Mouse (Mus musculus): ENCODE data around the gene Ang4. TPM values are rescaled to one million over a fixed set of nuclear protein-coding genes. Genes with fewer than 3 reads are reported as not detected.

The Ang4 gene
- 46.7 and 466 TPM in 2 replicates for polyA plus RNA-seq (2012; rRNA removed)

- H3K4me3 ChIP-seq (ENCODE audit: low read depth, low read length) = no peak within 1 kb of the TSS
- H3K4me1 ChIP-seq (ENCODE audit: control insufficient read depth, insufficient read depth, insufficient read length, low read length) = no peaks in the 10 kb centered on the region
- no peaks in the 10 kb centered on the region for H3K27me3 ChIP-seq (ENCODE audit: control insufficient read depth, insufficient read depth, low read length)
- TF ChIP-seq CTCF (IDR thresholded peaks at IDR 0.05; ENCODE audit: extremely low read depth, insufficient read length, insufficient replicate concordance, low read depth, low read length) (no peak), POLR2A (IDR thresholded peaks at IDR 0.05; ENCODE audit: low read depth, low read length) (no peak)
- H3K27ac ChIP-seq (ENCODE audit: insufficient read depth, low read depth, low read length) = no peak within 1 kb of the TSS
- no peaks in the 10 kb centered on the region for H3K36me3 ChIP-seq (ENCODE audit: control insufficient read depth, insufficient read depth, low read length)
- 53% methylated on average over 5 of the region's 5 CpGs for WGBS
Measured at GRCm38 (mm10) chr14:51773490-51773889, at the start of gene Ang4. Ang4 (minus strand) TSS chr14:51773590.

GRCm38 (mm10) chr14:51799746-51800145, 26.4 kb upstream of the Ang4 start, which contains the start of gene AY358078:
AY358078 (plus strand) TSS chr14:51800046.
- TF ChIP-seq POLR2A (IDR thresholded peaks at IDR 0.05; ENCODE audit: low read depth, low read length) = no peak
- no peak for TF ChIP-seq CTCF (IDR thresholded peaks at IDR 0.05; ENCODE audit: extremely low read depth, insufficient read length, insufficient replicate concordance, low read depth, low read length)
- no peak within 1 kb of the TSS for H3K27ac ChIP-seq (ENCODE audit: insufficient read depth, low read depth, low read length)
- H3K27me3 ChIP-seq (ENCODE audit: control insufficient read depth, insufficient read depth, low read length) = no peaks in the 10 kb centered on the region
- WGBS = 89% methylated on average over 2 of the region's 2 CpGs
- no peaks in the 10 kb centered on the region for H3K4me1 ChIP-seq (ENCODE audit: control insufficient read depth, insufficient read depth, insufficient read length, low read length)
- H3K4me3 ChIP-seq (ENCODE audit: low read depth, low read length) = no peak within 1 kb of the TSS
- no peaks in the 10 kb centered on the region for H3K36me3 ChIP-seq (ENCODE audit: control insufficient read depth, insufficient read depth, low read length)

DNA sequence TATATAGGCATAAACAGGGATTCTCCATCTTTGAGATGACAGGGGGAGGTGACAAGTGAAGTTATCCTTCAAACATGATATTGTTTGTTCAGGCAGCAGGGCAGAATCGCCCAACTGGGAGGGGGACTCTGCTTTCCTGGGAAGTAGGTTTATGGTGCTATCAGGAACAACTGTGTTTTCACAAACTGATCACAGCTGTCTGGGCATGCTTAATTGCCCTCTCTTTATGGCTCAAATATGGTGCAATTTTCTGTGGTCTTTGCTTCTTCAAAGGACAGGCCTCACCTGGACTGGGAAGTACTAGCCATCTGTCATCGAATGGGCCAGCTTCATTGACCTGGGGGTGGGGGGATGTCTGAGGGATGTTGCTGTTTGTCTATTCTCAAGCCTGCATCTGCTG, 20.7 kb upstream of the Ang4 start:
- no peaks in the 10 kb centered on the region for H3K27me3 ChIP-seq (ENCODE audit: control insufficient read depth, insufficient read depth, low read length)
- H3K4me3 ChIP-seq (ENCODE audit: low read depth, low read length) = no peak overlapping the region
- no peaks in the 10 kb centered on the region for H3K36me3 ChIP-seq (ENCODE audit: control insufficient read depth, insufficient read depth, low read length)
- no peak overlapping the region for H3K27ac ChIP-seq (ENCODE audit: insufficient read depth, low read depth, low read length)
- 14% methylated on average over 2 of the region's 2 CpGs for WGBS
- TF ChIP-seq CTCF (IDR thresholded peaks at IDR 0.05; ENCODE audit: extremely low read depth, insufficient read length, insufficient replicate concordance, low read depth, low read length) = no peak
- TF ChIP-seq POLR2A (IDR thresholded peaks at IDR 0.05; ENCODE audit: low read depth, low read length) = no peak
- H3K4me1 ChIP-seq (ENCODE audit: control insufficient read depth, insufficient read depth, insufficient read length, low read length) = peaks cover 1% of the 10 kb centered on the region; the same call in 1 of the 2 replicates

GRCm38 (mm10) chr14:51789196-51789595, 15.8 kb upstream of the Ang4 start:
- no peak overlapping the region for H3K27ac ChIP-seq (ENCODE audit: insufficient read depth, low read depth, low read length)
- H3K27me3 ChIP-seq (ENCODE audit: control insufficient read depth, insufficient read depth, low read length) = no peaks in the 10 kb centered on the region
- no peak for TF ChIP-seq CTCF (IDR thresholded peaks at IDR 0.05; ENCODE audit: extremely low read depth, insufficient read length, insufficient replicate concordance, low read depth, low read length)
- no peak for TF ChIP-seq POLR2A (IDR thresholded peaks at IDR 0.05; ENCODE audit: low read depth, low read length)
- no peak overlapping the region for H3K4me3 ChIP-seq (ENCODE audit: low read depth, low read length)
- H3K36me3 ChIP-seq (ENCODE audit: control insufficient read depth, insufficient read depth, low read length) = no peaks in the 10 kb centered on the region
- 85% methylated on average over 2 of the region's 2 CpGs for WGBS
- H3K4me1 ChIP-seq (ENCODE audit: control insufficient read depth, insufficient read depth, insufficient read length, low read length) = peaks cover 1% of the 10 kb centered on the region; the same call in 1 of the 2 replicates

DNA sequence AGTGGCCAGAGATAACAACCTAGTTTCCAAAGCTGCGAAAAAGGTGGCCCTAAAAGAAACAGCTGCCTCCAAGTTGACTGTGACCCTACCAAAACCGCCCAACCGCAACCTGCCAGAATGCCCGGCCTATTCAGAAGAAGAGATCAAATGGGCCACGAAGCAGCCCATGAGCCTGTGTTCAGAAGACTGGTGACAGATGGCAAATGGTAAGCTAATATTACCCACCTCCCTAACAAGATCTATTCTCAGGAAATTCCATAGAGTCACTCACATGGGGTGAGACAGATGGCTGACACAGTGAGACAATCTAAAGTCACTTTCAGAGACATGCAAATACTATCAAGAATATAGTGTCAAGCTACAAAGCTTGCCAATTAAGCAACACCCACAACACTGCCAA, 13.7 kb upstream of the Ang4 start:
- Histone ChIP-seq H3K4me1 (ENCODE audit: control insufficient read depth, insufficient read depth, insufficient read length, low read length) (no peaks in the 10 kb centered on the region), H3K36me3 (ENCODE audit: control insufficient read depth, insufficient read depth, low read length) (no peaks in the 10 kb centered on the region), H3K27ac (ENCODE audit: insufficient read depth, low read depth, low read length) (no peak overlapping the region), H3K4me3 (ENCODE audit: low read depth, low read length) (no peak overlapping the region), H3K27me3 (ENCODE audit: control insufficient read depth, insufficient read depth, low read length) (no peaks in the 10 kb centered on the region)
- WGBS = 83% methylated on average over 5 of the region's 5 CpGs
- TF ChIP-seq POLR2A (IDR thresholded peaks at IDR 0.05; ENCODE audit: low read depth, low read length) (no peak), CTCF (IDR thresholded peaks at IDR 0.05; ENCODE audit: extremely low read depth, insufficient read length, insufficient replicate concordance, low read depth, low read length) (no peak)

- Histone ChIP-seq H3K4me1 (ENCODE audit: control insufficient read depth, insufficient read depth, insufficient read length, low read length) (no peaks in the 10 kb centered on the region), H3K4me3 (ENCODE audit: low read depth, low read length) (no peak overlapping the region), H3K36me3 (ENCODE audit: control insufficient read depth, insufficient read depth, low read length) (no peaks in the 10 kb centered on the region), H3K27me3 (ENCODE audit: control insufficient read depth, insufficient read depth, low read length) (no peaks in the 10 kb centered on the region), H3K27ac (ENCODE audit: insufficient read depth, low read depth, low read length) (no peak overlapping the region)
- WGBS = 56% methylated on average over 4 of the region's 4 CpGs
- TF ChIP-seq POLR2A (IDR thresholded peaks at IDR 0.05; ENCODE audit: low read depth, low read length) = no peak
- no peak for TF ChIP-seq CTCF (IDR thresholded peaks at IDR 0.05; ENCODE audit: extremely low read depth, insufficient read length, insufficient replicate concordance, low read depth, low read length)
Measured at GRCm38 (mm10) chr14:51786335-51786734, 12.9 kb upstream of the Ang4 start.

DNA sequence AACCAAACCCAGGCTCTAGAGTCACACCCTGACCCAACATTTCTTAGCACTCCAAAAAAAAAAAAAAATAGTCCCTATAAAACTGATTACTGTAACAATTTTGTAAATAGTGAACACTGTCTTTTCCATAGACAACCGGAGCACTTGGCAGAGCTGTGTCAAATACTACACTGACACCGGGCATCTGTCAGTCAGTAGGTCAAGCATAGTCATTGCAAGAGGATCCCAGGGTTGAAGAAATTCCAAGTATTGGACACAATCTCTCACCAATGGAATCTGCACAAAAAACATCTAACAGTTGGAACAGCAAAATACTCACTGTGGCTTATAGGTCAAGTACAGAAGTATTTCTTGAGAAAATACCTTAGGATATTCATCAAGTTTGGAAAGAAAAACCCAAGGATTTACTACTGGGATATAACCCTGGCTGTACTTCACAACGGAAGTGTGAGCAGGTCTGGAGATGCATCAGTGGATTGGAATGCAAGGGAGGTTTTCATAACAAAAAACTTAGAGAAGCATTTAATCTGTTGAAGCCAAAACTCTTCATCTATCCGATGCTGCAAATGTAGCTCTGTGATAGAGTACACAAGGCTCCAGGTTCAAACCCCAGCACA, 5.6 kb upstream of the Ang4 start:
- no peak for TF ChIP-seq CTCF (IDR thresholded peaks at IDR 0.05; ENCODE audit: extremely low read depth, insufficient read length, insufficient replicate concordance, low read depth, low read length)
- no peak for TF ChIP-seq POLR2A (IDR thresholded peaks at IDR 0.05; ENCODE audit: low read depth, low read length)
- Histone ChIP-seq H3K27me3 (ENCODE audit: control insufficient read depth, insufficient read depth, low read length) (no peaks in the 10 kb centered on the region), H3K27ac (ENCODE audit: insufficient read depth, low read depth, low read length) (no peak overlapping the region), H3K4me3 (ENCODE audit: low read depth, low read length) (no peak overlapping the region), H3K36me3 (ENCODE audit: control insufficient read depth, insufficient read depth, low read length) (no peaks in the 10 kb centered on the region), H3K4me1 (ENCODE audit: control insufficient read depth, insufficient read depth, insufficient read length, low read length) (no peaks in the 10 kb centered on the region)
- 78% methylated on average over 4 of the region's 4 CpGs for WGBS

Measured in small intestine, adult 2 months (tissue).